Mouse (Mus musculus): ENCODE measurements around the gene Tvp23a.

Tvp23a gene

GRCm38 (mm10) chr16:10394699-10395540, 52.2 kb downstream of the Tvp23a start, which contains the start of gene Tekt5:
Gene Tekt5, minus strand, starts transcription at chr16:10395490.
- in situ Hi-C loops (cut with MboI, MseI) = loop anchor here (5.0 kb wide), 1 partner anchor 118 kb away; no protein-coding TSS in a partner anchor

- in situ Hi-C loops (cut with MboI, MseI) = no loop called here
Measured at GRCm38 (mm10) chr16:10392587-10392986, 54.6 kb downstream of the Tvp23a start.

GRCm38 (mm10) chr16:10388634-10389365, 58.4 kb downstream of the Tvp23a start:
- in situ Hi-C loops (cut with MboI, MseI) = no loop called here

GRCm38 (mm10) chr16:10385261-10385660, 61.9 kb downstream of the Tvp23a start:
- in situ Hi-C loops (cut with MboI, MseI) = no loop called here

- in situ Hi-C loops (cut with MboI, MseI) = no loop called here
Measured at GRCm38 (mm10) chr16:10384544-10384943, 62.6 kb downstream of the Tvp23a start.

DNA sequence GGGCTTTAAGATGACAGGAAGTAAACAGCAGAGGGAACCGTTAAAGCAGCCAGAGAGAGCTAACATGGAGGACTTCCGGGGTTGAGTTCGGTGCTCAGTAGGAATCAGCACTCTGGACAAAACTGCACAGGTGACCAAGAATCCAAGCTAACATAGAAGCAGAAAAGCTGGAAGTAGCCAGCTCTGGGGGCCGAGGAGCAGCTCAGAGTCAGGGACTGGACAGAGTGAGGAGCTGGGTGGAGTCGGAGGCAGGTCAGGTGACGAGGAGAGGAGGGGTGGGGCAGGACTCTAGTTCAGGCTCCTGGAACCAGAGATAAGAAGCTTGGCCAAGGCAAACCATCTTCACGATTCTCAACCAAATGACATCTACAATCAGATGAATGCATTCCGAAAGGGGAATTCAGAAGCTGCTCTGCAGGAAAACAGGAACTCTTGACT, 63.1 kb downstream of the Tvp23a start:
- in situ Hi-C loops (cut with MboI, MseI) = no loop called here

DNA sequence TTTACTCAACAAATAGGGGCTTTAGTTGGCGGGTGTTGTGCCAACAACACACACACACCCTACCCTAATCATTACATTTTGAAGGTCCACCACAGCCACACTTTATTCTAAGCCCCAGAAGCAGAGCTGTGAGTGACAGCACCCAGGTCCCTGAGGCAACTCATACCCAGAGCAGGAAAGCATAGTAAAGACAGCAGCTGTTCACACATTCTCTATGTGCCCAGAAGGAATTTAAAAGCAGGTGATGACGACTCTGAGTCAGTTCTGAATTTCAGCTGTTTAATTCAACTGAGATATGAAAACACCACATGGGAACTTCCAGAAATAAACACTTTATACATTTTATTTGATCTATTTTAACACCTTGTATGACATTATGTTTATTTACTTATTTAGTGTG, 67.6 kb downstream of the Tvp23a start:
- in situ Hi-C loops (cut with MboI, MseI) = no loop called here

DNA sequence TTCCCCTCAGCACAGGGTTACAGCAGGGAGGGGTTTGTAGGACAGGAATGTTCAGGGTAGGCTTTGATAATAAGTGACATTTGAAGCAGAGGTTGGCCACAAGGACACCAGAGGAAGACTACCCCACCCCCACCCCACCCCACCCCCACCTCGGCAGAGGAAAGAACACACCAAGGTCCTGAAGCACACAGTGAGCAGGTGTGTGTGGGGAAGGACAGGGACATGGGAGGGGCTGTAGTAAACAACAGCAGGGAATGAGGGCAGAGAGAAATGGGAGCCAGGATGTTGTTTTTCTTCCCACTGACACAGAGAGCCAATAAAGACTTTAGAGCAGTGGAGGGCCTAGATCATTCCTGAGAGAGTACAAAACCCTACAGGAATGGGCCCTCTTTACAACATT, 69.9 kb downstream of the Tvp23a start:
- in situ Hi-C loops (cut with MboI, MseI) = no loop called here

DNA sequence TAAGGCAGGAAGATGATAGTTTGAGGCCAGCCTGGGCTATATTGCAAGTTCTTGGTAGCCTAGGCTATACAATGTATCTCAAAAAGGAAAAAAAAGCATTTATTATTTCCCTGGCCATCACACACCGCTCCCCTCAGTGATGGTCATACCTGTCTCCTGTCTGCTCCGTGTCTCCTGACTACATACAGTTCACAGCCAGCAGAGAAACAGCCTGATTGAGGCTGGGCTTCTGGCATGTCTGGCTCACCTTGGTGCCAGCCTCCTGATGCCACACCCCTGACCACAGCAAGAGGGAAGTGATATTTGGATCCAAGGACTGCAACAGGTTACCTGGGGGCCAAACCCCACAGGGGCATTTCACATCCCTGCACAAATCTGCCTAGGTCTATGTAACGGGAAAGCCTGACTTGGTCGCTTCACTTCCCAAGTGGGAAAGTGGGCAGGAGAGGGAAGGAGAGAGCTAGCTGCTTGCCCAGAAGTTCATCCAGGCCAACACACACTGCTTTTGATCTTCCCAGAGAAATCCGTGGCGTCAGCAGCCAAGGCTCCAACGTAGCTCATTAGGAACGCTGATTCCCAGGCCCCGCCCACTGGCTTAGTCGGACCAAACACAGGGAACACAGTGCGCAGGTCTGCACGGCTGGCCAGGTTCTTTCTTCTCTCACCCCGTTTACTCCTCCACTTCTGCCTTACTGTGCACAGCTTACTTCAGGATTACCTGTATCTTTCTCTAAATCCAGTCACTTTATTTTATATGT, 72.7 kb downstream of the Tvp23a start:
- in situ Hi-C loops (cut with MboI, MseI) = no loop called here

DNA sequence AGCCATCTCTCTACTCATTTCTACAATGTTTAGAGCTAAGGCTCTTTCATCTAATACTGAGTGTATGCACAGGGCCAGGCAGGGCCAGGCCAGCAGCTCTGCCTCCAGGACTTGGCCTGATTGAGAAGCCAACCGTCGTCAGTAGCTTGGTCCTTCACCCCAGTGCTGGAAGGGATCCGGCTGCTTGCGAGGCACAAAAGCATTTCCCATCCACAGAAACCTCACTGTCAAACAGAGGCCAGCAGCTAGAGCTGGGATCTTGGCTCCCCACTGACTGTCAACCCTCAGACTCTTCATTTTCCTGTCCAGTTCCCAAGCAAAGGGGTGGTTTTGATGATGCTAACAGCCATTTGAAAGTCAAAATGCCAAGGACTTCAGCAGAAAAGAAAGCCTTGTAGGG, 74.8 kb downstream of the Tvp23a start:
- in situ Hi-C loops (cut with MboI, MseI) = no loop called here
